Mouse (Mus musculus) bone marrow macrophage, adult 2 months (primary cell): ENCODE results near the gene Ntng1.

Experiments used
- CTCF ChIP-seq: IDR thresholded peaks from 2 replicates; pipeline ENCODE4 v1.5.1; 2012; ENCODE audit warnings: low read depth, mild to moderate bottlenecking, low read length, moderate library complexity
- POLR2A ChIP-seq: IDR thresholded peaks from 2 replicates; pipeline ENCODE4 v1.6.1; 2012; ENCODE audit warnings: mild to moderate bottlenecking, low read depth, low read length, borderline replicate concordance

DNA sequence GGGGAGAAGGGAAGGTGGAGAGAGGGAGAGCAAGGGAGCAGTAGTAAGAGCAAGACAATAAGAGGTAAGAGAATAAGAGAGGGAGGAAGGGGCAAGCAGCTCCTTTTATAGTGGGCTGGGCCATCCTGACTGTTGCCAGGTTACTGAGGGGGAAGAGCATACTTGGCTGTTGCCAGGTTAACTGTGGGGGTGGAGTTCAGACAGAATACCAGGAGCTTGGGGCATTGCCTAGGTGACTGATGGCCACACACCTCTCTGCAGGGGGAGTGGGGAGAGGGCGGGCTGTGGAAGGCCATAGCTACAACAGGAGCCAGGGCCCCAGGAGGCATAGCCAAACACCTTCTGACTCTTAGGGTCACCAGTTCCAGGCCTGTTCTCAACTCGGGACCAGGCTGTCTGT, 166.2 kb downstream of the Ntng1 start:
- TF ChIP-seq POLR2A = no peak
- TF ChIP-seq CTCF = no peak
